Mouse (Mus musculus): ENCODE results near the gene P2rx4.
A peak's percentile ranks its signal among the peaks of the same experiment; 100 is the strongest.

Gene P2rx4

GRCm38 (mm10) chr5:122756144-122756543 is 48.8 kb downstream of the P2rx4 start:
- Histone ChIP-seq H3K36me3 (ENCODE audit: control insufficient read depth, insufficient read depth, low read length, poor library complexity, severe bottlenecking) (peaks cover 2% of the 10 kb centered on the region; the same call in 1 of the 2 replicates), H3K27me3 (ENCODE audit: control insufficient read depth, insufficient read depth, low read length, poor library complexity, severe bottlenecking) (no peaks in the 10 kb centered on the region)
- no peak for DNase-seq (ENCODE audit: low read depth, low spot score)

GRCm38 (mm10) chr5:122756680-122757079 is 49.3 kb downstream of the P2rx4 start:
- Histone ChIP-seq H3K27me3 (ENCODE audit: control insufficient read depth, insufficient read depth, low read length, poor library complexity, severe bottlenecking) (no peaks in the 10 kb centered on the region), H3K36me3 (ENCODE audit: control insufficient read depth, insufficient read depth, low read length, poor library complexity, severe bottlenecking) (peaks cover 2% of the 10 kb centered on the region; the same call in 1 of the 2 replicates)
- DNase-seq (ENCODE audit: low read depth, low spot score): no peak

- no peaks in the 10 kb centered on the region for H3K36me3 ChIP-seq (ENCODE audit: control insufficient read depth, insufficient read depth, low read length, poor library complexity, severe bottlenecking)
- no peak for DNase-seq (ENCODE audit: low read depth, low spot score)
- H3K27me3 ChIP-seq (ENCODE audit: control insufficient read depth, insufficient read depth, low read length, poor library complexity, severe bottlenecking): no peaks in the 10 kb centered on the region
These were observed 56.1 kb downstream of the P2rx4 start for GRCm38 (mm10) chr5:122763271-122764031.

GRCm38 (mm10) chr5:122764032-122764464 is 56.7 kb downstream of the P2rx4 start:
- peak; percentile 34 for DNase-seq (ENCODE audit: low read depth, low spot score)
- no peaks in the 10 kb centered on the region for H3K27me3 ChIP-seq (ENCODE audit: control insufficient read depth, insufficient read depth, low read length, poor library complexity, severe bottlenecking)
- no peaks in the 10 kb centered on the region for H3K36me3 ChIP-seq (ENCODE audit: control insufficient read depth, insufficient read depth, low read length, poor library complexity, severe bottlenecking)

- H3K36me3 ChIP-seq (ENCODE audit: control insufficient read depth, insufficient read depth, low read length, poor library complexity, severe bottlenecking): no peaks in the 10 kb centered on the region
- H3K27me3 ChIP-seq (ENCODE audit: control insufficient read depth, insufficient read depth, low read length, poor library complexity, severe bottlenecking): no peaks in the 10 kb centered on the region
- no peak for DNase-seq (ENCODE audit: low read depth, low spot score)
These were observed 59.9 kb downstream of the P2rx4 start for GRCm38 (mm10) chr5:122767283-122767682.

GRCm38 (mm10) chr5:122769101-122769568 is 61.8 kb downstream of the P2rx4 start:
- Histone ChIP-seq H3K36me3 (ENCODE audit: control insufficient read depth, insufficient read depth, low read length, poor library complexity, severe bottlenecking) (no peaks in the 10 kb centered on the region), H3K27me3 (ENCODE audit: control insufficient read depth, insufficient read depth, low read length, poor library complexity, severe bottlenecking) (no peaks in the 10 kb centered on the region)
- peak; percentile 50 for DNase-seq (ENCODE audit: low read depth, low spot score)

GRCm38 (mm10) chr5:122770304-122770703 is 63.0 kb downstream of the P2rx4 start:
- Histone ChIP-seq H3K27me3 (ENCODE audit: control insufficient read depth, insufficient read depth, low read length, poor library complexity, severe bottlenecking) (no peaks in the 10 kb centered on the region), H3K36me3 (ENCODE audit: control insufficient read depth, insufficient read depth, low read length, poor library complexity, severe bottlenecking) (no peaks in the 10 kb centered on the region)
- DNase-seq (ENCODE audit: low read depth, low spot score): no peak

- no peaks in the 10 kb centered on the region for H3K36me3 ChIP-seq (ENCODE audit: control insufficient read depth, insufficient read depth, low read length, poor library complexity, severe bottlenecking)
- DNase-seq (ENCODE audit: low read depth, low spot score): peak; percentile 43
- no peaks in the 10 kb centered on the region for H3K27me3 ChIP-seq (ENCODE audit: control insufficient read depth, insufficient read depth, low read length, poor library complexity, severe bottlenecking)
These were observed 63.5 kb downstream of the P2rx4 start for GRCm38 (mm10) chr5:122770806-122771261.

GRCm38 (mm10) chr5:122771428-122771827 is 64.1 kb downstream of the P2rx4 start:
- Histone ChIP-seq H3K27me3 (ENCODE audit: control insufficient read depth, insufficient read depth, low read length, poor library complexity, severe bottlenecking) (no peaks in the 10 kb centered on the region), H3K36me3 (ENCODE audit: control insufficient read depth, insufficient read depth, low read length, poor library complexity, severe bottlenecking) (no peaks in the 10 kb centered on the region)
- DNase-seq (ENCODE audit: low read depth, low spot score): no peak

- no peaks in the 10 kb centered on the region for H3K36me3 ChIP-seq (ENCODE audit: control insufficient read depth, insufficient read depth, low read length, poor library complexity, severe bottlenecking)
- no peak for DNase-seq (ENCODE audit: low read depth, low spot score)
- no peaks in the 10 kb centered on the region for H3K27me3 ChIP-seq (ENCODE audit: control insufficient read depth, insufficient read depth, low read length, poor library complexity, severe bottlenecking)
These were observed 66.4 kb downstream of the P2rx4 start for GRCm38 (mm10) chr5:122773756-122774155.

GRCm38 (mm10) chr5:122774743-122775611 is 67.6 kb downstream of the P2rx4 start:
- Histone ChIP-seq H3K27me3 (ENCODE audit: control insufficient read depth, insufficient read depth, low read length, poor library complexity, severe bottlenecking) (no peaks in the 10 kb centered on the region), H3K36me3 (ENCODE audit: control insufficient read depth, insufficient read depth, low read length, poor library complexity, severe bottlenecking) (no peaks in the 10 kb centered on the region)
- no peak for DNase-seq (ENCODE audit: low read depth, low spot score)

GRCm38 (mm10) chr5:122775646-122776286 is 68.4 kb downstream of the P2rx4 start:
- no peaks in the 10 kb centered on the region for H3K27me3 ChIP-seq (ENCODE audit: control insufficient read depth, insufficient read depth, low read length, poor library complexity, severe bottlenecking)
- DNase-seq (ENCODE audit: low read depth, low spot score): no peak
- no peaks in the 10 kb centered on the region for H3K36me3 ChIP-seq (ENCODE audit: control insufficient read depth, insufficient read depth, low read length, poor library complexity, severe bottlenecking)

GRCm38 (mm10) chr5:122777322-122777721 is 70.0 kb downstream of the P2rx4 start:
- Histone ChIP-seq H3K36me3 (ENCODE audit: control insufficient read depth, insufficient read depth, low read length, poor library complexity, severe bottlenecking) (no peaks in the 10 kb centered on the region), H3K27me3 (ENCODE audit: control insufficient read depth, insufficient read depth, low read length, poor library complexity, severe bottlenecking) (no peaks in the 10 kb centered on the region)
- no peak for DNase-seq (ENCODE audit: low read depth, low spot score)

Data from splenic B cell, adult 2 months (primary cell).